Mouse (Mus musculus) spleen, postnatal 4 days (tissue): ENCODE measurements around the gene Rps6ka6.

Experiments
- DNase-seq, 2 experiments: peaks; one replicate each; pipeline ENCODE4 v3.0.0; 2022; ENCODE audit warnings: low spot score in 2 of 2

The Rps6ka6 gene

DNA sequence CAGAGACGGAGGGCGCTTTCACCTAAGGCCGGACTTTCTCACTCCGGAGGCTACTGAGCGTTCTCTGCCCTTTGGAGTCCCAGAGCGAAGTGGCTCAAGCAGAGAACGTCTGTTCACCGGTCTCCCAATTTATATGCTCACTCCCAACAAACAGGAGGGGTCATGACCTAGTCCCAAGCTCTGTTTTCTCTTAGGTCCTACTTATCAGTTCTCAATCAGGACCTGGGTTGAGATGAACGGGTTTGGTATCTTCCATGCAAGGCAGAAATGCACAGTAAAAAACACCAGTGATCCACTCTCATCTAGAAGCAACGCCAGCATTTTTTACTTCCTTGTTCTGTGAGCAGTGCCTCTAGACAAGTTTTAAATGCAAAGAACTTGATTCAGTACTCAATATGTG is at the start of gene Rps6ka6:
TSS of gene Rps6ka6 (minus strand) at position 101 of the 400 bp plus-strand sequence.
- no peak for DNase-seq

DNA sequence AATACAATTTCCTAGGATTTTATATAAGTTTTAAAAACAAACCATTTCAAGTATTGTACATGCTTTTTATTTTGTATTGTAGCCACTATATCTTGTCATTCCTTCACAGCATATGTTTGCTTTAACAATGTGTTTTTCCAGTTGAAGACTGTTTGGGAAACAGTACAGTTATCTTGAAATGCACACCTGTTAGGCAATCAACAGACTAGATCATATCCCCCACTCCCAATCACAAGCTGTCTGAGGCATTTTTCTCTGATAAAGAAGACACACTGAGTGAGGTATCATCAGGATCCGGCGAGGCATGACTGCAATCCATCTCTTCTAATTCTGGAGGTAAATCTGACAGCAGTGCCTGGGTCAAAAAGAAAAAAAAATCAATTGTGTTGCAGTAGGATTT is 39.3 kb upstream of the Rps6ka6 start:
- no peak for DNase-seq

DNA sequence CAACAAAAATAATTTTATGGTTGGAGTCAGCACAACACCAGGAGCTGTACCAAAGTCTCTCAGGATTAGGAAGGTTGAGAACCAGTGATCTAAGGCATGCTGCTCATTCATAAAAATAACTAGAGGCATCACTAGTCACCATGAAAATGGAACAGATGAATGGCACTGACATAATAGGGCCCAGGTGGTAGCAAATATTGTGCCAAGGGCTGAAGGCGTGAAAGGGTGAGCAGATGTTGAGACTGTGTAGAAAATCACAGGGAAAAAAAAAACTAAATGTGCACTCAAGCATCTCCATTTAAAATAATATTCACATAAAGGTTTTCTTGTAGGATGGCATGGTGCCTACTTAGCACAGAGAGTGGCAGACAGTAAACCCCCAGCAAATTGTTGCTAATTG is 19.6 kb downstream of the Rps6ka6 start:
- no peak for DNase-seq

DNA sequence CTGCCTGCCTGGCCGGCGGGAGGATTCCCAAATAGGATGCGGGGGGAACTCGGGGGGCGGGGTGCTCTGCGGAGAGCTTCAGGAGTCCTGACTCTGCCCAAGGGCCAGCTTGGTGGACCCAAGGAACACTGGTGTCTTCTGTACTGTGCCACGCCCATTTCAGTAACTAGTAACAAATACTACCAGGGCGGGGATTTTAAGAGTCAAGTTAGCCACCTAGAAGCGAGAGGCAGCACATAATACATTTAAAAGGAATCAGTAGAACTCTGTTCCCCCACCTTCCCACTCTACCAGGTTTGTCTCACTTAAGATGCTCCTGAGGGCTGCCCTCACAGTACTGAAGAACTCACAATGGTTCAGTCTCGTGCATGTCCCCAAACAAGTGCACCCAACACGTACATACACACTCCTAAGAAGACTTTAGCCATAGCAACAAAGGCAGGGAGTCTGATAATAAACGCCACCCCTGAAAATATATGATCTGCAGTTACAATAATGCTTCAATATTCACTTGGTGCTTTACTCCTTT is 74.1 kb downstream of the Rps6ka6 start:
- no peak for DNase-seq

DNA sequence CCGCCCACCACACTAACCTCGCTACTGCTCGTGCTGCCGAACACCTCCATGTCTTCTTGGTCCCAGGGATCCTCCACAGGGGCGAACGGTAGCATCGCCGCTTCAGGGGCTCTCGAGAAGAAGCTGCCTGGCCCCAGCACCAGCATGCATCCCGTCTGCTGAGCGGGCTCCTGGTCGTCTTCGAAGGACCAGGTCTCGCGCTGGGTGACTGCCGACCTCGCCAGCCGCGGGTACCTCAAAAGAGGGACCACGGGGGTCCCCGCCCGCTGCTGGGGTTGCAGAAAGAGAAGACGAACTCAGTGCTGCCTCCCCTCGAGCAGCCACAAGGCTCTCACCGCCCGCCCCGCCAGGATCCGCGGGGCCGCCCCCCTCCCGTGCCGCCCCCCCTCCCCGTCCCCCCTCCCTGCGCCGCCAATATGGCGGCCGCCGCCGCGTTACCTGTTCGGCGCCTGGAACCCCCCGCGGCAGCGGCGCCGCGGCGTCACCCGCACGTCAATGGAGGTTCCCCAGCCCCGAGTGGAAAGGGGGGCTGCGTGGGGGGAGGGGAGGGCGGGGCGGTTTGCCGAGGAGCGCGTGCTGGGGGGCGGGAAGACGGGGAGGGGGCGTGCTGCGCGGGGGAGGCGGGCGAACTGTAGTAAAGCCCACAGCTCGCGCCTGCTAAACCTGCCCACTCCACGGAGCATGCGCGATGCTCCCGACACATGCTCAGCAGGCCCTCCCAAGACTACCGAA is 74.8 kb downstream of the Rps6ka6 start:
- peak; percentile 9 to 61 for DNase-seq

DNA sequence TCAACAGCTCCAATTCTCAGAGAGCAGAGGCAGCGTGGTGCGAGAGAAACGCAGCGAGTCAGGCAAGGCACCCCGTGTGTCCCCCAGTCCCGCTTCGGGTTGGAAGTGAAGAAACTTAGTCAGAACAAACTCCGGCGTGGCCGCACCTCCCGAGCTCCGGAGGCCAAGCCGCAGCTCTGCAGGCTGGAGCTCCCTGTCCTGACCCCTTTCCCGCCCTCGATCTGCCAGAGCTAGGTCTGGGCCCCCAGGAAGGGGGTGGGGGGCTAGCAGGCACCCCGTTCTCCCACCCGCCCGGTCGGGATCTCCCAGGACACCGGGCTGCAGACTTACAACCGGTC is 75.3 kb downstream of the Rps6ka6 start:
- peak; percentile 10 to 61 for DNase-seq

DNA sequence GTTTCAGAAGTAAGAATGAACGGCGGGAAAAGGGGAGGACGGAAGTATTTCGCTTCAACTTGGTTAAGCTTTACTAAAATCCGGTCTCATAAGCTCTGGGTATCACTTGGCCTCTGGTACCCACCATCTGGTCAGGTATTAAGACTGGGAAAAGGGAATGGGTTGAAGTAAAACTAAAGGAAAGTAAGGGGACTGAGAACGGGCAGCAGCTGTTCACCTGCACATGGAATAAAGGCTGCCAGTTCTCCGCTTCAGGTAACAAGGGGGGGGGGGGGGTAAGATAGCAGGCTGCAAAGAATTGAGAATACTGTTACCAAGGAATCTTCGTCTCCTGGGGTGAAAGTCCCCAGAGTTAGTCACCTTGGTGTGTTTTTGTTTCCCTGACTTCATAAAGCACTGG is 75.7 kb downstream of the Rps6ka6 start:
- DNase-seq: no peak

DNA sequence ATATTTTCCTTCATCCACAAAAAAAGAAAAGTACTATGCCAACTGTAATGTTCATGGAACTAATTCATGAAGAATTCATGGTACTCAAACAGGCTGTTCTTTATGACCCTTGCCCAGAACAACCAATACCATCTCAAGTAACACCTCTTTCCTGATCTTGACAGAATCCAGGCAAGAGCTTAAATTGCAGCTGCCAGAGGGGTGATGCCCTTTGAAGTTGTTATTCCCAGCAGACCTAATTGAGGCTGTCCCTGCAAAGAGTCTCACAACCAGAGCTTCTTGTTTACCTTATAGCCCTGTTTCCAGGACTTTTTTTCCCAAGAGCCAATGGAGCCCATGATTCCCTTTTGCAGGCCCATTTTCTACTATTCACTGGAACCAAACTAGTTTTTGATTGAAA is 77.6 kb downstream of the Rps6ka6 start:
- DNase-seq: no peak

DNA sequence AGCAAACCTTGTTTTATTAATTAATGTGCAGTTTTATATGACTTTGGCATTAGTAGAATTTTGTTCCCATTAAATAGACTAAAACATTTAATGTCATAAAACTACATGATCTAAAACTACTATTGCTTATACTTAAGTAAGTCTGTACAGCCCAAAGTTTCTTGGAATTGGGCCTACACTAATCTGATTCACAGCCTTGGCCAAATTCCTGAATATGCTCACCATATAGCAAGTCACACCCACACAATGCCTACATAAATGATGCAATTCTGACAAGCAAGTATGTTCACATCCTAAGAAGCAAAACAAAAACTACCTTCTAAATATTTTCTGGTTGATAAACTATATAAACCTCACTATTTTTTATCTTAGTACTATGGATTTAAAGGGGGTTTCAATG is 101.2 kb downstream of the Rps6ka6 start:
- DNase-seq: no peak

DNA sequence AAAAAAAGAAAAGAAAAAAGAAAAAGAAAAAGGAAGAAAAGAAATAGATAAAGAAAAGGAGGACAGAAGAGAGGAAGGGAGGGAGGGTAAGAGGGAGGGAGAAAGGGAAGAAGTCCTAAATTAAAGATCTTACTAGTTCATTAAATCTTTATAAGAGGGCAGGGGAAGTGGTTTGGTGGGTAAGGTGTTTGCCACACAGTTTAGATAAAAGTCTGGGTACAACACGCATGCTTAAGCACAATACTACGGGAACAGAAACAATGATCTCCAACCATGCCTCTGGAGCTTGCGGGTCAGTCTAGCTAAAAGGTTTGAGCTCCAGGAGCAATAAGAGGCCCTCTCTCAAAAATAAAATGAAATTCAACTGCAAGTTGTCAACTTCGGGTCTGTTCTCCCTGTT is 123.0 kb downstream of the Rps6ka6 start:
- no peak for DNase-seq

DNA sequence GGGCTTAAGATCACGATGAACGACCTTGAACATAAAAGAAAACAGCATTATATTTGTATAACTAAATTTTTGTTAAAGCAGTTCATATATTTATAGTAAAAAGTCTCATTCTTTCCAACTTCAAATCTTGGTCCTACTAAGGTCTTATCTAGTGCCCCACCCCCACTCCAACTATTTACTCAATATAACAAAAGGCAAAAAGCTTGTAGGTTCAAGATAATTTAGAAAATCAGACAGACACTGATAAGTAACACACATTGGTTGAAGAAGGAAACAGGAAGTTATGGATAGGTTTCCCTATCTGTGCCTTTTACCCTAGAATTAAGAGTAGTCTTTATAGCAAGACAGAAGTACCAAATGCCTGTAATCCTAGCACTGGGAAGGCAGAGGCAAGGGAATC is 132.9 kb downstream of the Rps6ka6 start:
- no peak for DNase-seq

DNA sequence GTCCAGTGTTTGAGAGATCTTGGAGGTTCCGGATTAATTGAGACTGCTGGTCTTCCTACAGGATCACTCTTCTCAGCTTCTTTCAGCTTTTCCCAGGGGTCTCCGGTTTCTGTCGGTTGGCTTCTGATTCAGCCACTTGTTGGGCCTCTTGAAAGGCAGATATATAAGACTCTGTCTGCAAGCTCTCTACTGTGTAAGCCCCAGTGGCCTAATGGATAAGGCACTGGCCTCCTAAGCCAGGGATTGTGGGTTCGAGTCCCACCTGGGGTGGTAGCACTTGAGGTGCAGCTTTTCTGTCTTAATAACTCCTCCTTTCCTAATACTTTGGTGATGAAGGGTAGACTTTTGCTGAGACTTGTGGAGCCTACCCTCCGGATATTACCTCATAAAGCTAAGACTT is 160.7 kb downstream of the Rps6ka6 start:
- no peak for DNase-seq

DNA sequence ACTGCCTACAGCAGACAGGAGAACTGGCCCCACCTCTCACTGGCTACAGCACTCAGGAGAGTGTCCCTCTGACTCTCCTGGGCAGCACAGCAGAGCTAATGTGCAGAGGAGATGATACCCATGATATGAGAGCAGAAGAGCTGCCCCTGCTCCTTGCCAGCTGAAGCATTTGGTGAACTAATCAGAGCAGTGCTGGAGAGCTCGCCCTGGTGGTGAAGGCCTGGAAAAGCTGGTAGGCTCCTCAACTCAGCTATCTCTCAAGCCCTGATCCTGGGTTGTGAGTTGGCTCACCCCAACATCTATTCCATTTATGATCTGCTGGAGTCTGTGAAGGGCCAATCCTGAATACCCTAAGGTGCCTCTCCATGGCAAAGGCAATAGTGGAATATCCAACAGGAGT is 163.6 kb downstream of the Rps6ka6 start:
- no peak for DNase-seq
